Mouse (Mus musculus): ENCODE measurements around the gene H2al1d.

GRCm38 (mm10) chrX:11269074-11269473, 39.5 kb upstream of the H2al1d start:
- TF ChIP-seq CTCF (conservative IDR thresholded peaks at IDR 0.05 in 1 of 2, IDR thresholded peaks at IDR 0.05 in 1 of 2; ENCODE audit: low read depth in 2 of 2, low read length in 2 of 2) (no peak), POLR2A (IDR thresholded peaks at IDR 0.05; ENCODE audit: low read depth, low read length) (no peak), EP300 (IDR thresholded peaks at IDR 0.05; ENCODE audit: low read length) (no peak), ELF1 (IDR thresholded peaks at IDR 0.05; ENCODE audit: low read depth, low read length) (no peak), MAX (IDR thresholded peaks at IDR 0.05; ENCODE audit: low read length) (no peak), SIN3A (IDR thresholded peaks at IDR 0.05; ENCODE audit: low read length) (no peak)
